ENCODE assay signal across 8 mouse cellular contexts in genomic region chr8:95916106-95916505, GRCm38 (mm10). TPM values are rescaled to one million over a fixed set of nuclear protein-coding genes. Genes with fewer than 3 reads are reported as not detected.
A peak's percentile ranks its signal among the peaks of the same experiment; 100 is the strongest.
DNase-seq lines count a peak whose midpoint lies in the region; ATAC-seq and TF ChIP-seq lines count a peak whose summit lies in the region.

No protein-coding gene starts in this region.

- H3K9me3 ChIP-seq in heart, postnatal 0 days (replicated peaks; ENCODE audit: control insufficient read depth, low read length): no peaks in the 10 kb centered on the region

- peak overlapping the region; percentile 63 for H3K4me2 ChIP-seq in heart, postnatal 0 days (ENCODE audit: low read depth, low read length)

- DNase-seq in gastrocnemius, postnatal 14 days: peak; percentile 12
- DNase-seq in gastrocnemius, postnatal 10 days: no peak
- DNase-seq in Muller cell, postnatal 12 days (ENCODE audit: inconsistent ontology term): peak; percentile 60
- peak; percentile 26 for DNase-seq in heart, postnatal 0 days (ENCODE audit: low spot score)
- DNase-seq in kidney, postnatal 4 days: peak; percentile 38 to 58
- no peak for DNase-seq in urinary bladder, postnatal 4 days (ENCODE audit: low spot score in 2 of 2)

- H3K36me3 ChIP-seq in heart, postnatal 0 days (replicated peaks; ENCODE audit: control insufficient read depth, insufficient read depth, low read length): no peaks in the 10 kb centered on the region

- intact Hi-C loops in gastrocnemius, postnatal 14 days (cut with DNase I; ENCODE audit: low total_unique reads): loop anchor here (10.0 kb wide), 1 partner anchor 321 kb away; no protein-coding TSS in a partner anchor

- H3K9ac ChIP-seq in heart, postnatal 0 days (replicated peaks; ENCODE audit: low read depth, low read length): peak overlapping the region; percentile 17; the same call in 1 of the 2 replicates

- H3K4me1 ChIP-seq in heart, postnatal 0 days (ENCODE audit: control insufficient read depth, insufficient read depth): no peaks in the 10 kb centered on the region; the same call in 1 of the 2 replicates

- TF ChIP-seq EP300 in heart, postnatal 0 days (IDR thresholded peaks at IDR 0.05; ENCODE audit: low read depth): no peak

- no peak overlapping the region for H3K27ac ChIP-seq in heart, postnatal 0 days (ENCODE audit: low read depth)

- WGBS in heart, postnatal 0 days: 6% methylated on average over 9 of the region's 9 CpGs

- no peaks in the 10 kb centered on the region for H3K27me3 ChIP-seq in heart, postnatal 0 days (ENCODE audit: control insufficient read depth, insufficient read depth, low read length)

- H3K4me3 ChIP-seq in heart, postnatal 0 days (ENCODE audit: low read depth, low read length): peak overlapping the region; percentile 23

- no peak for TF ChIP-seq CTCF in heart, postnatal 0 days (IDR thresholded peaks at IDR 0.05; ENCODE audit: low read depth)

- peak; percentile 94 for ATAC-seq in common myeloid progenitor, adult 5-6 weeks (replicated peaks; ENCODE audit: low read depth, poor library complexity, severe bottlenecking)
- peak; percentile 60 for ATAC-seq in heart, postnatal 0 days (ENCODE audit: insufficient read depth, low read depth)
- peak; percentile 34; the same call in 1 of the 2 replicates for ATAC-seq in monocyte, adult 5-6 weeks (replicated peaks; ENCODE audit: insufficient number of reproducible peaks, low FRiP score, low TSS enrichment, poor library complexity, severe bottlenecking)

RNA-seq across cellular contexts. Expression of gene Got2, which starts 27.8 kb away (rescaled TPM):
- total RNA-seq in gastrocnemius, postnatal 14 days (2021): 100 to 1,000 TPM; 335 to 396 TPM
- total RNA-seq in gastrocnemius, postnatal 10 days (2021): 100 to 1,000 TPM; 271 to 301 TPM
- total RNA-seq in common myeloid progenitor, adult 5-6 weeks (2017): 102 and 113 TPM in 2 replicates
- 624 and 648 TPM in 2 replicates for total RNA-seq in heart, postnatal 0 days (2014; rRNA removed; ENCODE audit: low replicate concordance)
- 605 and 617 TPM in 2 replicates for polyA plus RNA-seq in heart, postnatal 0 days (2015; fragmentation: Nextera tagmentation; extraction: Ambion mirVana)
- total RNA-seq in monocyte, adult 5-6 weeks (2017): 31.7 to 47.7 TPM (median 45.7 TPM) in 3 replicates

Comparison
In these comparisons a context has a peak if more than half of its experiments do, and no peak if none do; other contexts are left out.
1. DNase-seq: peak in gastrocnemius, postnatal 14 days (single experiment), Muller cell, postnatal 12 days (single experiment), heart, postnatal 0 days (single experiment) and kidney, postnatal 4 days (2 of 2); none in gastrocnemius, postnatal 10 days (single experiment) and urinary bladder, postnatal 4 days (0 of 2).
2. ATAC-seq: peak in every context shown above with its lines; median percentile 94 in common myeloid progenitor, adult 5-6 weeks; 60 in heart, postnatal 0 days; 34 in monocyte, adult 5-6 weeks.